In the genomic region with DNA sequence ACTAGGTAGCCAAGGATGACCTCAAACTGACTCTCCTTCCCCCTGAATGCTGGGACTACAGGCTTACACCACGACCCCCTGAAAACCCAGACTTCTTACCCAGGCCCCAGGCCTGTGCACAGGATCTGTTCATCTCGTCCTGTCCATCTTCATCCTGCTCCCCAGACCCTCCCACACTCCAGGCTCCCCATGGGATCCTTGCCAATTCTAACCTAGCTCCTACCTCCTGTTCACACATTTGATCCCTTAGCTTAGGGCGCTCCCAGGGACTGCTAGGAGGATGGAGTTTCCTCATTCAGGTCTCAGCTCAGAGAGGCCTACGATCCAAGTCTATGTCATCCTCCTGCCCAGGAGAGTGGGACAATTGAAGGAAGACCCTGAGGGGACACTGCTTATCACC, we compare ENCODE assay signal across 20 mouse cellular contexts.
"Had no signal": no experiment of that assay in that cellular context is flagged by ENCODE, and none has a peak within 500 bp of the region (broad histone marks: within the 10 kb centered on the region; RNA-seq: fewer than 3 reads in every experiment).

No protein-coding gene starts in this region.

- H3K4me3 ChIP-seq: liver, embryonic 13.5 days; liver, embryonic 15.5 days; lung, embryonic 15.5 days; megakaryocyte, embryonic 14.5 days; midbrain, embryonic 12.5 days; midbrain, embryonic 15.5 days had no signal

- DNase-seq: liver, embryonic 13.5 days; liver, postnatal 0 days; lung, adult 2 months; lung, postnatal 14 days; lung, postnatal 36 days; retina, postnatal 1 day; right cerebral cortex, adult 18-20 months; right cerebral cortex, postnatal 25 days; right cerebral cortex, postnatal 4 days; spleen, adult 18-20 months; thymus, adult 18-20 months; thymus, postnatal 14 days; thymus, postnatal 4 days had no signal

- H3K9me3 ChIP-seq: liver, embryonic 15.5 days; lung, embryonic 15.5 days; midbrain, embryonic 12.5 days; midbrain, embryonic 15.5 days had no signal

- H3K36me3 ChIP-seq: liver, embryonic 13.5 days; liver, embryonic 15.5 days; lung, embryonic 15.5 days; midbrain, embryonic 12.5 days; midbrain, embryonic 15.5 days had no signal

- H3K4me2 ChIP-seq: liver, embryonic 13.5 days; liver, embryonic 15.5 days; lung, embryonic 15.5 days; midbrain, embryonic 12.5 days; midbrain, embryonic 15.5 days had no signal

- H3K27me3 ChIP-seq: liver, embryonic 13.5 days; liver, embryonic 15.5 days; lung, embryonic 15.5 days; megakaryocyte, embryonic 14.5 days; midbrain, embryonic 15.5 days had no signal

- ATAC-seq: liver, postnatal 0 days; lung, postnatal 0 days; midbrain, embryonic 15.5 days had no signal

- H3K27ac ChIP-seq: liver, embryonic 13.5 days; liver, embryonic 15.5 days; lung, embryonic 15.5 days; macrophage; midbrain, embryonic 12.5 days; midbrain, embryonic 15.5 days had no signal

- H3K4me1 ChIP-seq: liver, embryonic 13.5 days; liver, embryonic 15.5 days; lung, embryonic 15.5 days; megakaryocyte, embryonic 14.5 days had no signal

- H3K9ac ChIP-seq: liver, embryonic 13.5 days; liver, embryonic 15.5 days; liver, postnatal 0 days; lung, embryonic 15.5 days; midbrain, embryonic 12.5 days; midbrain, embryonic 15.5 days had no signal
